Mouse (Mus musculus): ENCODE data around the gene Gm6351. TPM values are rescaled to one million over a fixed set of nuclear protein-coding genes. Genes with fewer than 3 reads are reported as not detected.
"Not testable (repeated sequence)": the region's sequence is repeated elsewhere in the genome, so short reads cannot be mapped to it uniquely, and the experiment has no call there.

The Gm6351 gene
- not detected for total RNA-seq (2021)
- long read RNA-seq, experiment 1 = 0 reads
- long read RNA-seq, experiment 2 = 0 reads

- DNase-seq = not testable (repeated sequence)
Observed at GRCm38 (mm10) chr5:94076085-94076484, at the start of gene Gm6351. Gene Gm6351, plus strand, starts transcription at chr5:94076385.

GRCm38 (mm10) chr5:94070445-94070844 is 5.7 kb upstream of the Gm6351 start, which contains the start of gene BC061212:
Gene BC061212, minus strand, starts transcription at chr5:94070545.
- not testable (repeated sequence) for DNase-seq

Other genes with a start within 250 kb of the Gm6351 start
- gene Gm7792, start 232.6 kb upstream of the Gm6351 start, total RNA-seq (2021) = not detected
- not detected for gene Gm16429, start 147.3 kb upstream of the Gm6351 start, total RNA-seq (2021)
- gene BC061212, start 5.8 kb upstream of the Gm6351 start, total RNA-seq (2021) = not detected
- not detected for gene Gm3106, start 141.6 kb downstream of the Gm6351 start, total RNA-seq (2021)
- gene A430089I19Rik, start 230.4 kb downstream of the Gm6351 start, total RNA-seq (2021) = not detected
- not detected for gene Gm6502, start 238.1 kb downstream of the Gm6351 start, total RNA-seq (2021)